Mouse (Mus musculus): Measurements from ENCODE around the gene Tmc1. TPM values are rescaled to one million over a fixed set of nuclear protein-coding genes. Genes with fewer than 3 reads are reported as not detected.

Gene Tmc1
- polyA plus RNA-seq (2015; fragmentation: Nextera tagmentation; extraction: Ambion mirVana) = 0.03 and 0.04 TPM in 2 replicates

DNA sequence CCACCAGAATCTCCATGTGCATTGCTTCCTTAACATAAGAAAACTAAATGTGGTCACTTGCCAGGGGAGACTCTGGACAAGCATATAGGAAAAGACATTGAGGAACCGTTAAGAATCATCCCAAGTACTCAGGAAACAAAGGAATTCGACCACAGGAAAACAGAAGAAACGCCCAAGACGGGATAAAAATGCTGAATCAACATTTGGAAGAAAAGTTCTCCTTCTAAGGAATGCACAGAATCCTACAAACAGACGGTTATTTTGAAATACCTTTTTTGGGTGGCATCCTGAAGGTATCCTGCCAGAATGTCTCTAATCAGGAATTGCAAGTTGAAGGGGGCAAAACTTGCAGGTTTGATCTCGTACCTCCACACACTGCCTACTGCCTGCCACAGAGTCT is at the start of gene Tmc1:
Gene Tmc1, minus strand, starts transcription at position 329 of the 400 bp plus-strand sequence.
- no peak within 1 kb of the TSS for H3K4me2 ChIP-seq
- H3K36me3 ChIP-seq = no peaks in the 10 kb centered on the region
- 75% methylated on average over 6 of the region's 6 CpGs for WGBS
- no peaks in the 10 kb centered on the region for H3K27me3 ChIP-seq (replicated peaks)
- H3K9me3 ChIP-seq = no peaks in the 10 kb centered on the region
- H3K27ac ChIP-seq = no peak within 1 kb of the TSS
- H3K4me1 ChIP-seq = no peaks in the 10 kb centered on the region
- ATAC-seq (ENCODE audit: insufficient read depth, low FRiP score, low read depth) = no peak
- H3K4me3 ChIP-seq (replicated peaks) = no peak within 1 kb of the TSS
- H3K9ac ChIP-seq = no peak within 1 kb of the TSS

DNA sequence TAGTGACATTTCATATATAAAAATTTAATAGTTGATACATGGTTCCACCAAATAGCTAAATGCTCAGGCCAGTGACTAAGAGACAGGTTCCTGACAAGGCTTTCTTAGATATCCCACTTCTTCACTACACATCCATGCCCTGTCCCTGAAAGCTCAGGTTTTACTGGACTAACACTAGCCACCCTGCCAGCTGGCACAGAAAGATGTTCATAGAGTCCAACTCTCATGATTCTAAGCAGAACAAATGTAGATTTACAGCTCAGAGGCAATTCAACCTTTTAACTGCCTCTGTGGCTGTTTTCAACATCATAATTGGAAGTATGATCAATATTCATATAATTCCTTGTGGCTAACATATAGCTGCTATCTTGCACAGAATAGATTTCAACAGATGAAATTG is 47.5 kb upstream of the Tmc1 start:
- Histone ChIP-seq H3K27ac (no peak overlapping the region), H3K4me2 (no peak overlapping the region), H3K4me3 (replicated peaks) (no peak overlapping the region), H3K27me3 (replicated peaks) (no peaks in the 10 kb centered on the region), H3K9ac (no peak overlapping the region), H3K9me3 (no peaks in the 10 kb centered on the region), H3K36me3 (no peaks in the 10 kb centered on the region), H3K4me1 (no peaks in the 10 kb centered on the region)
- ATAC-seq (ENCODE audit: insufficient read depth, low FRiP score, low read depth) = no peak

DNA sequence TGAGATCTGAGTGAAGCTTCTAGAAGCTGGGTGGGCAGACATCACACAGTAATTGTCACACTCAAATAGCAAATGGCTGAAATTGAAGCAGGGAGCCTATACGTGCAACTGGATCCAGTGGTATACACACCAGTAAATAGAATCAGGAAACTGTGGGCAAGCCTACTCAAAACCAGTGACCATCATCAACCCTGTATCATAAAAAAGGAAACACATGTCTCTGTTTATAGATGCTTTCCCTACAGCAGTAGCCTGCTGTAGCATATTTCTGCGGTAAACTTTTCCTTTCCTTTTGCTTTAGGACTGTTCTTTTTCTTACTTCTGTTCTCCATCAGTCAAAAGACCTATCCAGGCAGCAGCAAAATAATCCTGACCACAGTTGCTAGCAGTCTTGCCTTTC is 25.2 kb upstream of the Tmc1 start:
- no peak overlapping the region for H3K9ac ChIP-seq
- no peak overlapping the region for H3K27ac ChIP-seq
- ATAC-seq (ENCODE audit: insufficient read depth, low FRiP score, low read depth) = no peak
- no peak overlapping the region for H3K4me3 ChIP-seq (replicated peaks)
- no peaks in the 10 kb centered on the region for H3K4me1 ChIP-seq
- no peaks in the 10 kb centered on the region for H3K36me3 ChIP-seq
- no peaks in the 10 kb centered on the region for H3K9me3 ChIP-seq
- H3K4me2 ChIP-seq = no peak overlapping the region
- 86% methylated on average over 2 of the region's 2 CpGs for WGBS
- H3K27me3 ChIP-seq (replicated peaks) = no peaks in the 10 kb centered on the region

DNA sequence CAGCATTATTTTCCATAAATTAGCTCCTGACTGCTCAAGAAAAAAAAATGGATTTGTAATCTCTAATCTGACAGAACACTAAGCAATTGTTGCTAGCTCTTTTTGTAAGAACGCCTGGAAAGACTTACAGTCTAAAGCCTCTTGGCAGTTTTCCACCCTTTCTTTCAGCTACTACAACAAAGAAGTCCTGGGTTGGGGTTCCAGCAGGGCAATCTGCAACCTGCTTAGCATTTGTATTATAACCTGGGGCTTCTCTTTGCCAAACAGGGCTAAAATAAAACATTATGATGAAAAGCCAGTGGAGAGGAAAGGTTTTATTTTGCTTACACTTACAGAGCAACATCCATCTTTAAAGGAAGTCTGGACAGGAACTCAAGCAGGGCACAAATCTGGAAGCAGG is 24.1 kb upstream of the Tmc1 start:
- no peak overlapping the region for H3K4me3 ChIP-seq (replicated peaks)
- H3K27me3 ChIP-seq (replicated peaks) = no peaks in the 10 kb centered on the region
- WGBS = 16% methylated on average over 1 of the region's 1 CpGs
- ATAC-seq (ENCODE audit: insufficient read depth, low FRiP score, low read depth) = no peak
- H3K27ac ChIP-seq = no peak overlapping the region
- no peaks in the 10 kb centered on the region for H3K36me3 ChIP-seq
- no peaks in the 10 kb centered on the region for H3K9me3 ChIP-seq
- no peak overlapping the region for H3K4me2 ChIP-seq
- no peaks in the 10 kb centered on the region for H3K4me1 ChIP-seq
- no peak overlapping the region for H3K9ac ChIP-seq

DNA sequence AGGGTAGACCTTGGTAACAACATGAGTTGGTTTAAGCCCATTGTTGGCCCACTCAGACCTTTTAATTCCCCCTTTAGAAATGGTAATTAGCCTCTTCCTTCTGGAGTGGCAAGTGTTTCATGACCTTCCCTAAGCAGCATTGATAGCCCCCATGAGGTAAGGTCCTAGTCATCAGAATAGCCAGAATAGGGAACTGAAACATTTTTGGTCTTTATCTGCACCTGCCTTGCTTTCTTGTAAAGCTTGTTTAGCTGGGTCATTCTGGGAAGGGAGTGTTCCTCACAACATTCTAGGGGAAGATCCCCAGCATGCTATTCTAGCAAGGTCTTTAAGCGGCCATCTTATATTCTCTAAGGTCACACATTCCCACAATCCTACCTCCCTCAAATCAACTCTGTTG is 17.9 kb upstream of the Tmc1 start:
- Histone ChIP-seq H3K36me3 (no peaks in the 10 kb centered on the region), H3K27me3 (replicated peaks) (no peaks in the 10 kb centered on the region), H3K4me2 (no peak overlapping the region), H3K4me3 (replicated peaks) (no peak overlapping the region), H3K4me1 (no peaks in the 10 kb centered on the region), H3K9me3 (no peaks in the 10 kb centered on the region), H3K27ac (no peak overlapping the region), H3K9ac (no peak overlapping the region)
- whole genome bisulfite sequencing = 89% methylated on average over 1 of the region's 1 CpGs
- no peak for ATAC-seq (ENCODE audit: insufficient read depth, low FRiP score, low read depth)

GRCm38 (mm10) chr19:20954815-20955214 is 813 bp upstream of the Tmc1 start:
- Histone ChIP-seq H3K4me2 (no peak overlapping the region), H3K9ac (no peak overlapping the region), H3K36me3 (no peaks in the 10 kb centered on the region), H3K27ac (no peak overlapping the region), H3K27me3 (replicated peaks) (no peaks in the 10 kb centered on the region), H3K4me1 (no peaks in the 10 kb centered on the region), H3K4me3 (replicated peaks) (no peak overlapping the region), H3K9me3 (no peaks in the 10 kb centered on the region)
- WGBS = 86% methylated on average over 5 of the region's 5 CpGs
- ATAC-seq (ENCODE audit: insufficient read depth, low FRiP score, low read depth) = no peak

DNA sequence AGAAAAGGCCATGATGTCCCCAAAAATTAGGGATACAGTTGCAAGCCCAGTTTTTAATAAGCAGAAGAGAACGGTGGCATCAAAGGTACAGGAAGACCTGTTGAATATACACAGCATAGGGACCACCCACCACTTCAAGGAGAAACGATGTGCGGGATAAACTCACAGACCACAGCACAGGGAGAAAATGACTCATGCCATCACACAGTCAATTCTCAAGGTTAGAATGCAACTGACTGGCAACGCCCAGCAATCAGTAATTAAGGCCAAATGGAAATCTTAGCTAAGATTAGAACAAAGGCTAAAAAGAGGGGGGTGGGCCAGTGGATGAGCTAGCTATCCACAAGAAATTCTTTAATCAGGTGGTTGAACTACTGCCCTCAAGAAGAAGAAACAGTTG is 9.6 kb downstream of the Tmc1 start:
- no peak for ATAC-seq (ENCODE audit: insufficient read depth, low FRiP score, low read depth)
- H3K36me3 ChIP-seq = no peaks in the 10 kb centered on the region
- H3K4me2 ChIP-seq = no peak overlapping the region
- no peaks in the 10 kb centered on the region for H3K9me3 ChIP-seq
- H3K9ac ChIP-seq = no peak overlapping the region
- no peaks in the 10 kb centered on the region for H3K27me3 ChIP-seq (replicated peaks)
- no peaks in the 10 kb centered on the region for H3K4me1 ChIP-seq
- WGBS = 54% methylated on average over 4 of the region's 4 CpGs
- no peak overlapping the region for H3K4me3 ChIP-seq (replicated peaks)
- H3K27ac ChIP-seq = no peak overlapping the region

- ATAC-seq (ENCODE audit: insufficient read depth, low FRiP score, low read depth) = no peak
- Histone ChIP-seq H3K4me3 (replicated peaks) (no peak overlapping the region), H3K4me2 (no peak overlapping the region), H3K27ac (no peak overlapping the region), H3K27me3 (replicated peaks) (no peaks in the 10 kb centered on the region), H3K36me3 (no peaks in the 10 kb centered on the region), H3K9ac (no peak overlapping the region), H3K4me1 (no peaks in the 10 kb centered on the region), H3K9me3 (no peaks in the 10 kb centered on the region)
- WGBS = 47% methylated on average over 7 of the region's 7 CpGs
These were observed 29.7 kb downstream of the Tmc1 start for GRCm38 (mm10) chr19:20924282-20924681.

DNA sequence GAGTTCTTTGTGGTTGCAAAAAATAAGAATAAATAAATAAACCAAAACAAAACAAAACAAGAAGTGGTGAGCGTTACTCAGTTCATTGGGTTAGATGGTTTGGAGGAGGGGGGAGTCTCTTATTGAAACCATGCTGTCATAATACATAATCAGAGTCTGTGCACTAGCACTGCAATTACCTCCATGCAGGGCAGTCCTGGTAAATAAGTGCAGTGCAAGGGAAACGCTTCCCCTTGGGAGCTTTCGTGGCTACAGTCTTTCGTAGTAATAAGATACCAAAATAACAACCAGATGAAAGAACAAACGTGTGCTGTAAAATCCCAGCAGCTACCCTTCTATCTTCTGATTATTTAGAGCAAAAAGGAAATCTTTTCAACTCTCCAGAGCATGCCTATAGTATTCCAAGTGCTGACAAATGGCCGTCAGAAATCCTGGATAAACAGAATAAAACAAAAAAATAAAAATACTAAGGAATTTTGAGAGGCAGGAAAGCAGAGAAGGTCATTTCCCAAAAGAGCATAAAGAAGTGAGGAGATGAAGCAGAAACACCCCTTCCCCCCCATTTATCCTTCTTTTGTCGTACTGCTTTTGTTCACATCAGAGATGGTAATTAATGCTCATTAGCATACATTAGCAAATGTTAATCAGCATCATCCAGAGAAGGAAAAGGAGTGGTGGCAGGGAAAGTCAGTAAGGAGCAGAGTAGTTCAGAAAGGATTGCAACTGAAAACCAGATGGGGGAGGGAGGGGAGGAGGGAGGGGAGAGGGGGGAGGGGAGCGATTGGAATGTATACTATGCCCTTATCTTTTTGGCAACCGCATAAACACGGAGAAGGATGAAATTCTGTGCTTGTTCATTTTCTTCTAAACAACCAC is 30.4 kb downstream of the Tmc1 start:
- Histone ChIP-seq H3K27ac (no peak overlapping the region), H3K9me3 (no peaks in the 10 kb centered on the region), H3K4me1 (no peaks in the 10 kb centered on the region), H3K36me3 (no peaks in the 10 kb centered on the region), H3K9ac (no peak overlapping the region), H3K4me2 (no peak overlapping the region), H3K27me3 (replicated peaks) (no peaks in the 10 kb centered on the region), H3K4me3 (replicated peaks) (no peak overlapping the region)
- ATAC-seq (ENCODE audit: insufficient read depth, low FRiP score, low read depth) = no peak
- 15% methylated on average over 10 of the region's 10 CpGs for WGBS

- H3K9me3 ChIP-seq = no peaks in the 10 kb centered on the region
- H3K4me1 ChIP-seq = no peaks in the 10 kb centered on the region
- WGBS = 87% methylated on average over 4 of the region's 4 CpGs
- no peak overlapping the region for H3K9ac ChIP-seq
- no peaks in the 10 kb centered on the region for H3K27me3 ChIP-seq (replicated peaks)
- no peak for ATAC-seq (ENCODE audit: insufficient read depth, low FRiP score, low read depth)
- no peak overlapping the region for H3K4me3 ChIP-seq (replicated peaks)
- H3K4me2 ChIP-seq = no peak overlapping the region
- H3K36me3 ChIP-seq = no peaks in the 10 kb centered on the region
- H3K27ac ChIP-seq = no peak overlapping the region
These were observed 35.8 kb downstream of the Tmc1 start for GRCm38 (mm10) chr19:20918241-20918640.

DNA sequence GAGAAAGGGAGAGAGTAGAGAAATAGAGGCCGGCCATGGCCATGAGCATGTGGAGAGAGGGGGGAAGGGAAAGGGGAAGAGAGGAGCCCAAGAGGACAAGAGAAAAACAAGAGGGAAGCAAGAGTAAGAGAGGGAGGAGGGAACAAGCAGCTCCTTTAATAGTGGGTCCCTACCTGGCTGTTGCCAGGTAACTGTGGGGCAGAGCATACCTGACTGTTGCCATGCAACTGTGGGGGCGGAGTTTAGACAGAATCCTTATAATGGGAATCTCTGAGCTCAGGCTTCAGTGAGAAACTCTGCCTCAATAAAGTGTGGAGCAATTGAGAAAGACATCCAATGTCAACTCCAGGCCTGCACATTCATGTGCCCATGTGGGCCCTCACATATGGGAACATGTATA is 38.9 kb downstream of the Tmc1 start:
- no peak overlapping the region for H3K27ac ChIP-seq
- H3K4me2 ChIP-seq = no peak overlapping the region
- WGBS = 79% methylated on average over 2 of the region's 2 CpGs
- no peak overlapping the region for H3K9ac ChIP-seq
- H3K4me3 ChIP-seq (replicated peaks) = no peak overlapping the region
- ATAC-seq (ENCODE audit: insufficient read depth, low FRiP score, low read depth) = no peak
- H3K27me3 ChIP-seq (replicated peaks) = no peaks in the 10 kb centered on the region
- H3K36me3 ChIP-seq = no peaks in the 10 kb centered on the region
- H3K4me1 ChIP-seq = no peaks in the 10 kb centered on the region
- no peaks in the 10 kb centered on the region for H3K9me3 ChIP-seq

DNA sequence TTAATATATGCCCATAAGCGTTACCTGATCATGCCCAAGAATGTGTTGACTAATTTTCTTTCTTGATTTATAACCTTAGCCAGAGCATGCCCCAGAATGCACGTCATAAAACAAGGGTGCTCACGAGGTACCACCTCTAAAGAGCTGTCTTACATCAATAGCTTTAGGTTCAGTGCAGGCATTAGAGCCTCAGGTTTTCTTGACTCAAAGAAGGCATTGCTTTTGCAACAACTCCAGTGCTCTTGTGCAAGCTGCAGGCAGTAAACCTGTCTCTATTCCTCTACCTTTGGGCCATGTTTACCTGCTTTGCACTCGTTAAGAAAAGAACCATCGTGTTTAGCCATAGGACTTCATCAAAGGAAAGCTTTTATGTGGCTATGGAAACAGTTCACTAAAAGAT is 43.6 kb downstream of the Tmc1 start:
- Histone ChIP-seq H3K27me3 (replicated peaks) (no peaks in the 10 kb centered on the region), H3K4me1 (no peaks in the 10 kb centered on the region), H3K36me3 (no peaks in the 10 kb centered on the region), H3K27ac (no peak overlapping the region), H3K4me3 (replicated peaks) (no peak overlapping the region), H3K9me3 (no peaks in the 10 kb centered on the region), H3K9ac (no peak overlapping the region), H3K4me2 (no peak overlapping the region)
- WGBS = 70% methylated on average over 5 of the region's 5 CpGs
- no peak for ATAC-seq (ENCODE audit: insufficient read depth, low FRiP score, low read depth)

DNA sequence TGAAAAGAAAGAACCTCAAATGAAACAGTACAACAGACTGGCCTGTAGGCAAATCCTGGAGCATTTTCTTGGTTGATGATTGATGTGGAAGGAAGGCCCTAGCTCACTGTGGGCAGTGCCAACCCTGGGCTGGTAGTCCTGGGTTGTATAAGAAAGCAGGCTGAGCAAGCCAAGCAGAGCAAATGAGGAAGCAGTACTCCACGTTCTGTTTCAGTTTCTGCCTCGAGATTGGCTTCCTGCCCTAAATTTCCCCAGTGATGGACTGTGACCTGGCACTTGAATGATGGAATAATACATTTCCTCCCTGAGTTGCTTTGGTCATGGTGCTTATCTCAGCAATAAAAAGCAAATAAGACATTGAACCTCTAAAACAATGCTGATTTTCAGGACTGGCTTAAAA is 72.8 kb downstream of the Tmc1 start:
- no peak overlapping the region for H3K27ac ChIP-seq
- H3K4me1 ChIP-seq = no peaks in the 10 kb centered on the region
- no peak for ATAC-seq (ENCODE audit: insufficient read depth, low FRiP score, low read depth)
- H3K36me3 ChIP-seq = no peaks in the 10 kb centered on the region
- no peak overlapping the region for H3K4me3 ChIP-seq (replicated peaks)
- 56% methylated on average over 2 of the region's 2 CpGs for WGBS
- H3K9ac ChIP-seq = no peak overlapping the region
- H3K4me2 ChIP-seq = no peak overlapping the region
- H3K27me3 ChIP-seq (replicated peaks) = no peaks in the 10 kb centered on the region
- H3K9me3 ChIP-seq = no peaks in the 10 kb centered on the region
